ENCODE assay signal across 25 mouse cellular contexts in genomic region chr1:63871831-63872230, GRCm38 (mm10).
DNase-seq lines count a peak whose midpoint lies in the region; ATAC-seq and TF ChIP-seq lines count a peak whose summit lies in the region.
"Had no signal": no experiment of that assay in that cellular context is flagged by ENCODE, and none has a peak within 500 bp of the region (broad histone marks: within the 10 kb centered on the region; RNA-seq: fewer than 3 reads in every experiment).

No protein-coding gene starts in this region.

- H3K9me3 ChIP-seq in embryonic facial prominence, embryonic 14.5 days (ENCODE audit: control insufficient read depth, low read length), result no peaks in the 10 kb centered on the region
- no peaks in the 10 kb centered on the region for H3K9me3 ChIP-seq in embryonic facial prominence, embryonic 10.5 days
- H3K9me3 ChIP-seq in kidney, postnatal 0 days (replicated peaks; ENCODE audit: low read length), result no peaks in the 10 kb centered on the region
- no peaks in the 10 kb centered on the region for H3K9me3 ChIP-seq in kidney, embryonic 14.5 days (ENCODE audit: control insufficient read depth, low read length)
- no peaks in the 10 kb centered on the region for H3K9me3 ChIP-seq in liver, embryonic 11.5 days (ENCODE audit: control insufficient read depth, low read length)
- H3K9me3 ChIP-seq: embryonic facial prominence, embryonic 12.5 days; forebrain, embryonic 13.5 days; hindbrain, embryonic 10.5 days; limb, embryonic 12.5 days had no signal

- ATAC-seq in embryonic facial prominence, embryonic 14.5 days (ENCODE audit: low read depth), result no peak
- ATAC-seq in kidney, postnatal 0 days (replicated peaks; ENCODE audit: low FRiP score, low read depth), result no peak
- ATAC-seq in kidney, embryonic 14.5 days (ENCODE audit: low FRiP score, low TSS enrichment), result no peak
- no peak for ATAC-seq in liver, embryonic 11.5 days (replicated peaks; ENCODE audit: low FRiP score)
- ATAC-seq: activated CD4-positive, CD25-positive, alpha-beta regulatory T cell, adult 4 months; forebrain, embryonic 13.5 days; hindbrain, postnatal 0 days; intestine, embryonic 16.5 days had no signal

- H3K27me3 ChIP-seq in embryonic facial prominence, embryonic 14.5 days (replicated peaks; ENCODE audit: control insufficient read depth, insufficient read depth, low read length), result no peaks in the 10 kb centered on the region
- no peaks in the 10 kb centered on the region for H3K27me3 ChIP-seq in embryonic facial prominence, embryonic 10.5 days (replicated peaks; ENCODE audit: low read depth, poor library complexity, severe bottlenecking)
- H3K27me3 ChIP-seq in kidney, postnatal 0 days (ENCODE audit: insufficient read depth, low read length), result no peaks in the 10 kb centered on the region
- no peaks in the 10 kb centered on the region for H3K27me3 ChIP-seq in kidney, embryonic 14.5 days (ENCODE audit: control insufficient read depth, insufficient read depth, low read length)
- no peaks in the 10 kb centered on the region for H3K27me3 ChIP-seq in liver, adult 2 months (ENCODE audit: control insufficient read depth, insufficient read depth, low read length)
- no peaks in the 10 kb centered on the region for H3K27me3 ChIP-seq in liver, embryonic 11.5 days (replicated peaks; ENCODE audit: control insufficient read depth, insufficient read depth, low read length)
- H3K27me3 ChIP-seq: embryonic facial prominence, embryonic 12.5 days; forebrain, embryonic 13.5 days; limb, embryonic 12.5 days had no signal

- no peak for TF ChIP-seq CTCF in kidney, postnatal 0 days (IDR thresholded peaks at IDR 0.05; ENCODE audit: low read depth)
- no peak for TF ChIP-seq CTCF in liver, adult 2 months (IDR thresholded peaks at IDR 0.05; ENCODE audit: low read depth, low read length)

- H3K79me2 ChIP-seq in liver, adult 2 months (ENCODE audit: control insufficient read depth, insufficient read depth, low read length), result no peaks in the 10 kb centered on the region

- H3K4me2 ChIP-seq in embryonic facial prominence, embryonic 14.5 days (ENCODE audit: low read depth, low read length), result no peak overlapping the region
- H3K4me2 ChIP-seq in kidney, postnatal 0 days (ENCODE audit: low read length), result no peak overlapping the region
- no peak overlapping the region for H3K4me2 ChIP-seq in kidney, embryonic 14.5 days (replicated peaks; ENCODE audit: low read depth, low read length)
- H3K4me2 ChIP-seq in liver, embryonic 11.5 days, result no peak overlapping the region
- H3K4me2 ChIP-seq: embryonic facial prominence, embryonic 12.5 days; forebrain, embryonic 13.5 days; limb, embryonic 12.5 days had no signal

- TF ChIP-seq POLR2A in liver, adult 2 months (IDR thresholded peaks at IDR 0.05; ENCODE audit: extremely low read depth, insufficient read depth, low read length), result no peak

- no peak overlapping the region for H3K27ac ChIP-seq in embryonic facial prominence, embryonic 14.5 days (replicated peaks; ENCODE audit: low read depth, low read length)
- H3K27ac ChIP-seq in embryonic facial prominence, embryonic 10.5 days (replicated peaks), result no peak overlapping the region
- H3K27ac ChIP-seq in kidney, postnatal 0 days, result no peak overlapping the region
- no peak overlapping the region; the same call in 1 of the 2 replicates for H3K27ac ChIP-seq in kidney, embryonic 14.5 days (ENCODE audit: low read depth, low read length)
- H3K27ac ChIP-seq in liver, adult 2 months (replicated peaks; ENCODE audit: insufficient read depth, low read depth, low read length), result no peak overlapping the region
- no peak overlapping the region for H3K27ac ChIP-seq in liver, embryonic 11.5 days (ENCODE audit: low read depth, low read length)
- H3K27ac ChIP-seq: embryonic facial prominence, embryonic 12.5 days; forebrain, embryonic 13.5 days; hindbrain, embryonic 10.5 days; hindbrain, postnatal 0 days; limb, embryonic 12.5 days; liver, embryonic 14.5 days had no signal

- peak; percentile 22 for DNase-seq in embryonic facial prominence, embryonic 14.5 days (ENCODE audit: low spot score)
- DNase-seq in embryonic facial prominence, embryonic 10.5 days (ENCODE audit: low spot score), result no peak
- DNase-seq in heart, adult 9 months (ENCODE audit: low spot score in 2 of 2), result peak; percentile 3 to 8
- no peak for DNase-seq in heart, postnatal 4 days
- peak; percentile 64 for DNase-seq in kidney, postnatal 0 days (ENCODE audit: low spot score)
- DNase-seq in liver, adult 2 months (ENCODE audit: extremely low read depth, low read depth, low spot score), result peak; percentile 4
- no peak for DNase-seq in liver, embryonic 11.5 days (ENCODE audit: low spot score)
- DNase-seq: adrenal gland, adult 8-10 months; cerebellum, adult 18-20 months; cerebellum, postnatal 14 days; gastrocnemius, postnatal 10 days; lung, postnatal 4 days; midbrain, embryonic 14.5 days; thymus, adult 18-20 months; thymus, postnatal 36 days had no signal

- no peak overlapping the region for H3K4me3 ChIP-seq in embryonic facial prominence, embryonic 14.5 days (ENCODE audit: low read depth, low read length)
- H3K4me3 ChIP-seq in embryonic facial prominence, embryonic 10.5 days, result no peak overlapping the region
- H3K4me3 ChIP-seq in kidney, postnatal 0 days (replicated peaks; ENCODE audit: low read depth, low read length), result no peak overlapping the region
- no peak overlapping the region for H3K4me3 ChIP-seq in kidney, embryonic 14.5 days (ENCODE audit: low read length)
- H3K4me3 ChIP-seq in liver, adult 2 months (ENCODE audit: insufficient read depth, low read depth, low read length), result no peak overlapping the region
- no peak overlapping the region for H3K4me3 ChIP-seq in liver, embryonic 11.5 days (ENCODE audit: low read depth, low read length)
- H3K4me3 ChIP-seq: embryonic facial prominence, embryonic 12.5 days; erythroblast, embryonic 14.5 days; forebrain, embryonic 13.5 days; hindbrain, embryonic 10.5 days; limb, embryonic 12.5 days had no signal

- H3K36me3 ChIP-seq in embryonic facial prominence, embryonic 14.5 days (ENCODE audit: control insufficient read depth, insufficient read depth, low read length), result no peaks in the 10 kb centered on the region
- no peaks in the 10 kb centered on the region for H3K36me3 ChIP-seq in embryonic facial prominence, embryonic 10.5 days (replicated peaks)
- no peaks in the 10 kb centered on the region for H3K36me3 ChIP-seq in kidney, postnatal 0 days (ENCODE audit: insufficient read depth, low read length)
- H3K36me3 ChIP-seq in kidney, embryonic 14.5 days (ENCODE audit: control insufficient read depth, insufficient read depth, low read length), result no peaks in the 10 kb centered on the region
- no peaks in the 10 kb centered on the region for H3K36me3 ChIP-seq in liver, adult 2 months (ENCODE audit: control insufficient read depth, insufficient read depth, low read length)
- no peaks in the 10 kb centered on the region for H3K36me3 ChIP-seq in liver, embryonic 11.5 days (ENCODE audit: control insufficient read depth, insufficient read depth, low read length)
- H3K36me3 ChIP-seq: embryonic facial prominence, embryonic 12.5 days; hindbrain, embryonic 10.5 days; limb, embryonic 12.5 days had no signal

- H3K4me1 ChIP-seq in embryonic facial prominence, embryonic 14.5 days (ENCODE audit: control insufficient read depth, insufficient read depth, low read length), result no peaks in the 10 kb centered on the region
- no peaks in the 10 kb centered on the region for H3K4me1 ChIP-seq in embryonic facial prominence, embryonic 10.5 days
- H3K4me1 ChIP-seq in kidney, postnatal 0 days (replicated peaks; ENCODE audit: insufficient read depth, low read length), result no peaks in the 10 kb centered on the region
- no peaks in the 10 kb centered on the region for H3K4me1 ChIP-seq in kidney, embryonic 14.5 days (ENCODE audit: control insufficient read depth, insufficient read depth, low read length)
- no peaks in the 10 kb centered on the region; the same call in 1 of the 2 replicates for H3K4me1 ChIP-seq in liver, adult 2 months (ENCODE audit: control insufficient read depth, insufficient read depth, low read length)
- no peaks in the 10 kb centered on the region for H3K4me1 ChIP-seq in liver, embryonic 11.5 days (replicated peaks; ENCODE audit: control insufficient read depth, insufficient read depth, low read length)
- H3K4me1 ChIP-seq: embryonic facial prominence, embryonic 12.5 days; forebrain, embryonic 13.5 days; hindbrain, embryonic 10.5 days; limb, embryonic 12.5 days had no signal

- WGBS in embryonic facial prominence, embryonic 14.5 days, result 80% methylated on average over 6 of the region's 6 CpGs
- 86% methylated on average over 6 of the region's 6 CpGs for WGBS in embryonic facial prominence, embryonic 10.5 days
- 61% methylated on average over 6 of the region's 6 CpGs for WGBS in kidney, postnatal 0 days
- WGBS in kidney, embryonic 14.5 days, result 75% methylated on average over 6 of the region's 6 CpGs
- WGBS in liver, adult 2 months, result 68% methylated on average over 6 of the region's 6 CpGs
- 86% methylated on average over 6 of the region's 6 CpGs for WGBS in liver, embryonic 11.5 days

- H3K9ac ChIP-seq in embryonic facial prominence, embryonic 14.5 days (ENCODE audit: low read depth, low read length), result no peak overlapping the region
- H3K9ac ChIP-seq in kidney, postnatal 0 days (ENCODE audit: low read depth, low read length), result no peak overlapping the region
- H3K9ac ChIP-seq in kidney, embryonic 14.5 days (ENCODE audit: low read depth, low read length), result no peak overlapping the region
- H3K9ac ChIP-seq in liver, adult 2 months (ENCODE audit: low read depth, low read length), result no peak overlapping the region
- no peak overlapping the region for H3K9ac ChIP-seq in liver, embryonic 11.5 days (ENCODE audit: low read depth, low read length)
- H3K9ac ChIP-seq: embryonic facial prominence, embryonic 12.5 days; forebrain, embryonic 13.5 days; limb, embryonic 12.5 days; liver, embryonic 14.5 days had no signal

Comparison
In these comparisons a context has a peak if more than half of its experiments do, and no peak if none do; other contexts are left out.
1. DNase-seq: peak in embryonic facial prominence, embryonic 14.5 days (single experiment), heart, adult 9 months (2 of 2), kidney, postnatal 0 days (single experiment) and liver, adult 2 months (single experiment); none in embryonic facial prominence, embryonic 10.5 days (single experiment), heart, postnatal 4 days (single experiment) and liver, embryonic 11.5 days (single experiment).